In genomic region chr13:60125501-60126305, GRCm38 (mm10) we compare ENCODE assay signal across 13 mouse cellular contexts. TPM values are rescaled to one million over a fixed set of nuclear protein-coding genes. Genes with fewer than 3 reads are reported as not detected.
DNase-seq lines count a peak whose midpoint lies in the region; ATAC-seq lines count a peak whose summit lies in the region.
"Had no signal": no experiment of that assay in that cellular context is flagged by ENCODE, and none has a peak within 500 bp of the region (broad histone marks: within the 10 kb centered on the region; RNA-seq: fewer than 3 reads in every experiment).

No protein-coding gene starts in this region.

- no peaks in the 10 kb centered on the region for H3K9me3 ChIP-seq in hindbrain, embryonic 11.5 days (ENCODE audit: control insufficient read depth, low read length)
- H3K9me3 ChIP-seq in midbrain, embryonic 13.5 days, result no peaks in the 10 kb centered on the region

- H3K27me3 ChIP-seq in hindbrain, embryonic 11.5 days (ENCODE audit: control insufficient read depth, insufficient read depth, low read length), result no peaks in the 10 kb centered on the region
- H3K27me3 ChIP-seq in midbrain, embryonic 13.5 days, result peaks cover 19% of the 10 kb centered on the region; the same call in 1 of the 2 replicates

- H3K27ac ChIP-seq in hindbrain, embryonic 11.5 days (ENCODE audit: low read depth, low read length), result peak overlapping the region; percentile 60
- H3K27ac ChIP-seq in midbrain, embryonic 13.5 days, result peak overlapping the region; percentile 55
- H3K27ac ChIP-seq: heart, adult 2 months had no signal

- WGBS in hindbrain, embryonic 11.5 days, result 13% methylated on average over 13 of the region's 13 CpGs
- 13% methylated on average over 13 of the region's 13 CpGs for WGBS in midbrain, embryonic 13.5 days

- peak overlapping the region; percentile 19; the same call in 1 of the 2 replicates for H3K4me2 ChIP-seq in hindbrain, embryonic 11.5 days (replicated peaks; ENCODE audit: low read depth, low read length)
- peak overlapping the region; percentile 40 for H3K4me2 ChIP-seq in midbrain, embryonic 13.5 days (replicated peaks)

- no peak overlapping the region for H3K9ac ChIP-seq in hindbrain, embryonic 11.5 days (ENCODE audit: low read depth, low read length)
- peak overlapping the region; percentile 14; the same call in 1 of the 2 replicates for H3K9ac ChIP-seq in midbrain, embryonic 13.5 days (replicated peaks)

- no peaks in the 10 kb centered on the region for H3K36me3 ChIP-seq in hindbrain, embryonic 11.5 days (ENCODE audit: control insufficient read depth, insufficient read depth, low read length)
- H3K36me3 ChIP-seq in midbrain, embryonic 13.5 days, result no peaks in the 10 kb centered on the region

- peak; percentile 74 for ATAC-seq in hindbrain, embryonic 11.5 days (ENCODE audit: low FRiP score)
- peak; percentile 49 for ATAC-seq in midbrain, embryonic 13.5 days
- ATAC-seq in monocyte, adult 5-6 weeks (replicated peaks; ENCODE audit: insufficient number of reproducible peaks, low FRiP score, low TSS enrichment, poor library complexity, severe bottlenecking), result no peak

- peaks cover 4% of the 10 kb centered on the region; the same call in 1 of the 2 replicates for H3K4me1 ChIP-seq in hindbrain, embryonic 11.5 days (replicated peaks; ENCODE audit: control insufficient read depth, insufficient read depth, low read length)
- H3K4me1 ChIP-seq in midbrain, embryonic 13.5 days (replicated peaks), result peaks cover 25% of the 10 kb centered on the region

- DNase-seq in R1 (ENCODE audit: low read depth, low spot score), result peak; percentile 20
- peak; percentile 65 for DNase-seq in embryo, embryonic 10.5 days (ENCODE audit: low spot score)
- DNase-seq in hindbrain, embryonic 11.5 days (ENCODE audit: low spot score), result peak; percentile 59
- no peak for DNase-seq in adrenal gland, postnatal 14 days
- DNase-seq in spleen, postnatal 4 days (ENCODE audit: low spot score in 2 of 2), result no peak
- DNase-seq: heart, adult 2 months; kidney, adult 8-10 months; liver; thymus, postnatal 25 days had no signal

- H3K4me3 ChIP-seq in hindbrain, embryonic 11.5 days (ENCODE audit: low read depth, low read length), result no peak overlapping the region
- H3K4me3 ChIP-seq in midbrain, embryonic 13.5 days (replicated peaks), result no peak overlapping the region; the same call in 1 of the 2 replicates
- H3K4me3 ChIP-seq: heart, adult 2 months; myocyte had no signal

RNA-seq across cellular contexts. Expression of gene Gas1, which starts 51.5 kb away (rescaled TPM):
- 106 and 124 TPM in 2 replicates for polyA plus RNA-seq in hindbrain, embryonic 11.5 days (2014; fragmentation: Nextera tagmentation; extraction: Ambion mirVana)
- 17.5 and 30.6 TPM in 2 replicates for polyA plus RNA-seq in midbrain, embryonic 13.5 days (2015; fragmentation: Nextera tagmentation; extraction: Ambion mirVana)
- 48.4 and 52.2 TPM in 2 replicates for total RNA-seq in adrenal gland, postnatal 14 days (2021)
- total RNA-seq in monocyte, adult 5-6 weeks (2017), result not detected in 3 replicates
- total RNA-seq: MEL had no signal

Comparison
In these comparisons a context has a peak if more than half of its experiments do, and no peak if none do; other contexts are left out.
1. DNase-seq: peak in R1 (single experiment), embryo, embryonic 10.5 days (single experiment) and hindbrain, embryonic 11.5 days (single experiment); none in adrenal gland, postnatal 14 days (single experiment) and spleen, postnatal 4 days (0 of 2).
2. RNA of gene Gas1, which starts 51.5 kb away (total RNA-seq): 48.4 to 52.2 TPM in adrenal gland, postnatal 14 days; not detected in monocyte, adult 5-6 weeks; every median in the first group is over 10 times any median in the second.